Mouse (Mus musculus): ENCODE data around the gene Wscd2. TPM values are rescaled to one million over a fixed set of nuclear protein-coding genes. Genes with fewer than 3 reads are reported as not detected.

Wscd2 gene
- polyA plus RNA-seq, 1 experiment from 2014 or later, result 7.1 TPM

- Histone ChIP-seq H3K4me2 (replicated peaks) (no peak overlapping the region), H3K9me3 (no peaks in the 10 kb centered on the region), H3K36me3 (no peaks in the 10 kb centered on the region), H3K9ac (no peak overlapping the region), H3K4me3 (no peak overlapping the region), H3K27ac (no peak overlapping the region), H3K27me3 (no peaks in the 10 kb centered on the region), H3K4me1 (peaks cover 49% of the 10 kb centered on the region)
- 76% methylated on average over 5 of the region's 5 CpGs for WGBS
- no peak for ATAC-seq (ENCODE audit: low FRiP score, low read depth)
These were observed 149.0 kb downstream of the Wscd2 start for GRCm38 (mm10) chr5:113639126-113639525.

Other genes starting within 250 kb of the Wscd2 start
- gene Sgsm1, start 179.5 kb upstream of the Wscd2 start, polyA plus RNA-seq (2015; fragmentation: Nextera tagmentation; extraction: Ambion mirVana), result 2.7 and 3.4 TPM in 2 replicates
- gene Aym1, start 133.0 kb upstream of the Wscd2 start, polyA plus RNA-seq (2015; fragmentation: Nextera tagmentation; extraction: Ambion mirVana), result not detected in 2 replicates
- gene Cmklr1, start 160.1 kb downstream of the Wscd2 start, polyA plus RNA-seq (2015; fragmentation: Nextera tagmentation; extraction: Ambion mirVana), result 3.6 and 3.7 TPM in 2 replicates
- not detected in 2 replicates for gene 1700069L16Rik, start 234.4 kb downstream of the Wscd2 start, polyA plus RNA-seq (2015; fragmentation: Nextera tagmentation; extraction: Ambion mirVana)
- gene Ficd, start 245.5 kb downstream of the Wscd2 start, polyA plus RNA-seq (2015; fragmentation: Nextera tagmentation; extraction: Ambion mirVana), result 5.8 and 6.4 TPM in 2 replicates